Mouse (Mus musculus) thymus, adult 2 months (tissue): ENCODE results near the gene Anks3. TPM values are rescaled to one million over a fixed set of nuclear protein-coding genes. Genes with fewer than 3 reads are reported as not detected.

Source experiments
- DNase-seq: peaks from one replicate; pipeline ENCODE4 v3.0.0; 2021
- H3K27ac ChIP-seq: fragments of 200-500 bp; 2 replicates; pipeline ENCODE4 v1.5.1; 2012; ENCODE audit warnings: low read length, control low read depth; ENCODE audit not compliant: control insufficient read depth, insufficient read depth
- H3K27me3 ChIP-seq: fragments of 200-500 bp; 2 replicates; pipeline ENCODE4 v1.6.1; 2012; ENCODE audit warnings: mild to moderate bottlenecking, low read length, moderate library complexity, mixed read lengths; ENCODE audit not compliant: control insufficient read depth, insufficient read depth
- H3K36me3 ChIP-seq: fragments of 200-500 bp; 2 replicates; pipeline ENCODE4 v1.6.1; 2012; ENCODE audit warnings: mild to moderate bottlenecking, low read length, moderate library complexity; ENCODE audit not compliant: control insufficient read depth, insufficient read depth
- H3K4me1 ChIP-seq: fragments of 200-500 bp; replicated peaks from 2 replicates; pipeline ENCODE4 v1.6.1; 2012; ENCODE audit warnings: low read length; ENCODE audit not compliant: control insufficient read depth, insufficient read depth
- H3K4me3 ChIP-seq: fragments of 200-500 bp; 2 replicates; pipeline ENCODE4 v1.5.1; 2012; ENCODE audit warnings: mild to moderate bottlenecking, low read length, control low read depth, moderate library complexity; ENCODE audit not compliant: control insufficient read depth, insufficient read depth
- CTCF ChIP-seq: fragments of 200-500 bp; IDR thresholded peaks from 2 replicates; pipeline ENCODE4 v1.5.1; 2012; ENCODE audit warnings: mild to moderate bottlenecking, control low read depth, low read length, moderate library complexity, borderline replicate concordance; ENCODE audit not compliant: control insufficient read depth, poor library complexity, insufficient read depth; ENCODE audit errors: extremely low read depth
- POLR2A ChIP-seq: fragments of 200-500 bp; IDR thresholded peaks from 2 replicates; pipeline ENCODE4 v1.6.1; 2012; ENCODE audit warnings: mild to moderate bottlenecking, low read length, control low read depth, moderate library complexity; ENCODE audit not compliant: control insufficient read depth, poor library complexity, insufficient read depth; ENCODE audit errors: extremely low read depth
- WGBS: fragments of 180-500 bp; shearing (Covaris S2); methylation state at CpG from one replicate; pipeline ENCODE4 v1.1.7; 2018; 5-methylcytosine and 5-hydroxymethylcytosine counted together
- polyA plus RNA-seq: library from polyadenylated mRNA; depleted of rRNA; stranded (reverse); fragments of >200 nt; gene quantifications from 2 replicates; pipeline ENCODE4 v1.2.3, GENCODE M21; 2012; rRNA removed

Anks3 gene
- polyA plus RNA-seq, 1 experiment = 89.0 TPM

DNA sequence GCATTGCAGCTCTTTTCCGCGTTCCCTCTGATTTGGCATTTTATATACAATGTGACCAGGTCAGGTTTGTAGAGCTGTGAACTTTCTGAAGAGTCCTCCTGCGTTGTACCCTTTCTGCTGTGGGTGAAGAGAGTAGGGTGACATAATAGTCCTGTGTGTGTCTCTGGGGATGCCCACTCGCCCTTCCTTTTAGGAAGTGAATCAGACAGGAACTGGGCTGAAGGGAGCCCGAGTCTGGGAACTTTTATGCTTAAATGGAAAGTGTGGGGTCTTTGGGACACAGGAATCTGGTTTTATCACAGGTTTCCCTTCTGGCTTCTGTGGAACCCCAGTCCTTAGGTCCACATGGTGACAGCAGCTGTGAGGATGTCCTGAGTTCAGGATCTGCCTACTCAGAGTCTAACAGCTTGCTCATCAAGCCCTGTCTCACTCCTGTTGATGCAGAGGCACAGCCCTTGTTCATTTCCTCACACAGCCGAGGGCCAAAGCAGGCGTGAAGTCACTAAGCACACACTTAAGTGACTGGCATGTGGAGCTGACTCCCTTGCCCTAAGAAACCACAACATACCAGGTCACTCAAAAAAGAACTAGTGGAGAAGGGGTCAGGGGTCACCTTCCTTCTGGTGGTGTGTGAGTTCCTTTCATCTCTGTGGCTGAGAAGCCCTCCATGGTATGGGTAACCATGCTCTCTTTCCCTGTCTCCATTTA, 69.7 kb downstream of the Anks3 start:
- no peak overlapping the region for H3K27ac ChIP-seq
- no peaks in the 10 kb centered on the region for H3K36me3 ChIP-seq
- 89% methylated on average over 7 of the region's 7 CpGs for WGBS
- H3K4me3 ChIP-seq = no peak overlapping the region
- no peak for TF ChIP-seq CTCF
- no peak for TF ChIP-seq POLR2A
- H3K27me3 ChIP-seq = no peaks in the 10 kb centered on the region
- no peak for DNase-seq
- H3K4me1 ChIP-seq = peaks cover 6% of the 10 kb centered on the region

DNA sequence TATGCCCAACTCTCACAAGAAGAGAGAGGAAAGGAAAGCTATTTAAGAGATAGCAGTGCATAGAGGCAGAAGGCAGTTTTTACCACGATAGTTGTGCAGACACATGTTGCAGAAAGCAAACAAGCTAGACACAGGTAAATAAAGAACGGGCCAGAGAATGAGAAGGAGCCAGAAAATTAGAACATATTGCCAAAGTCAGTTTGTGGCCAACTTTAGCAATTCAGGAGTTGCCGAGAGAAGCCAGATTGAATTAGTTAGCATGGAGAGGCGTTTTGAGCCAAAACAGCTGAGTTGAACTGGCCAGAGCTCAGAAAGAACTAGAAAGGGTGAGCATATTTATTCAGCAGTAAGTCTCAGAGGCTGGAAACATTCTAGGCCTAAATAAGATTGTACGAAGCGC, 71.8 kb downstream of the Anks3 start:
- DNase-seq = no peak
- TF ChIP-seq POLR2A (no peak), CTCF (no peak)
- no peaks in the 10 kb centered on the region for H3K27me3 ChIP-seq
- H3K4me1 ChIP-seq = peaks cover 3% of the 10 kb centered on the region; the same call in 1 of the 2 replicates
- no peak overlapping the region for H3K27ac ChIP-seq
- H3K36me3 ChIP-seq = no peaks in the 10 kb centered on the region
- 93% methylated on average over 6 of the region's 6 CpGs for WGBS
- H3K4me3 ChIP-seq = no peak overlapping the region

Other genes with a start within 250 kb of the Anks3 start
- 25.6 and 27.2 TPM in 2 replicates for gene Nmral1, start 244.8 kb downstream of the Anks3 start, polyA plus RNA-seq
- 44.4 and 54.7 TPM in 2 replicates for gene Hmox2, start 237.8 kb downstream of the Anks3 start, polyA plus RNA-seq
- gene Cdip1, start 173.9 kb downstream of the Anks3 start, polyA plus RNA-seq = 112 and 119 TPM in 2 replicates
- gene 4930562C15Rik, start 128.8 kb downstream of the Anks3 start, polyA plus RNA-seq = 0.13 TPM in 1 of 2 replicates, not detected in the other
- 92.4 and 107 TPM in 2 replicates for gene Ubald1, start 83.9 kb downstream of the Anks3 start, polyA plus RNA-seq
- 89.2 and 98.3 TPM in 2 replicates for gene Mgrn1, start 78.0 kb downstream of the Anks3 start, polyA plus RNA-seq
- gene Nudt16l1, start 25.4 kb downstream of the Anks3 start, polyA plus RNA-seq = 139 and 151 TPM in 2 replicates
- gene Sept12, start 33.6 kb upstream of the Anks3 start, polyA plus RNA-seq = 0.15 and 0.44 TPM in 2 replicates
- 3.4 and 4.6 TPM in 2 replicates for gene Smim22, start 43.1 kb upstream of the Anks3 start, polyA plus RNA-seq
- gene Rogdi, start 49.3 kb upstream of the Anks3 start, polyA plus RNA-seq = 117 and 142 TPM in 2 replicates
- 103 and 105 TPM in 2 replicates for gene Glyr1, start 85.7 kb upstream of the Anks3 start, polyA plus RNA-seq
- gene Ubn1, start 85.9 kb upstream of the Anks3 start, polyA plus RNA-seq = 106 and 110 TPM in 2 replicates
- gene Ppl, start 168.2 kb upstream of the Anks3 start, polyA plus RNA-seq = 1.0 and 1.3 TPM in 2 replicates
- 1.5 and 2.0 TPM in 2 replicates for gene Sec14l5, start 182.9 kb upstream of the Anks3 start, polyA plus RNA-seq
- gene Nagpa, start 239.8 kb upstream of the Anks3 start, polyA plus RNA-seq = 54.8 and 59.7 TPM in 2 replicates